Mouse (Mus musculus) G1E (cell line): ENCODE results near the gene Ceacam1. TPM values are rescaled to one million over a fixed set of nuclear protein-coding genes. Genes with fewer than 3 reads are reported as not detected.
"Not testable (repeated sequence)": the region's sequence is repeated elsewhere in the genome, so short reads cannot be mapped to it uniquely, and the experiment has no call there.

Experiments used
- ATAC-seq: 2 replicates; pipeline ENCODE4 v1.8.0; 2016; ENCODE audit warnings: mild to moderate bottlenecking; ENCODE audit not compliant: insufficient number of reproducible peaks, poor library complexity, low FRiP score, severe bottlenecking; ENCODE audit errors: extremely low read depth
- DNase-seq: peaks from one replicate; pipeline ENCODE4 v3.0.0; 2012; ENCODE audit warnings: low spot score
- H3K27me3 ChIP-seq: 2 replicates; pipeline ENCODE4 v1.6.1; 2012; ENCODE audit warnings: mild to moderate bottlenecking, low read length, inconsistent platforms; ENCODE audit not compliant: insufficient read depth
- H3K36me3 ChIP-seq: replicated peaks from 2 replicates; pipeline ENCODE3; 2012; ENCODE audit warnings: mild to moderate bottlenecking, inconsistent platforms
- H3K4me1 ChIP-seq: 2 replicates; pipeline ENCODE4 v1.6.1; 2012; ENCODE audit warnings: low read depth, low read length, inconsistent platforms, mixed read lengths; ENCODE audit not compliant: insufficient read depth
- H3K4me3 ChIP-seq: 2 replicates; pipeline ENCODE4 v1.5.1; 2012; ENCODE audit warnings: low read depth, mild to moderate bottlenecking, inconsistent platforms, low read length, moderate library complexity, mixed read lengths
- H3K9me3 ChIP-seq: replicated peaks from 2 replicates; pipeline ENCODE4 v1.6.1; 2012; ENCODE audit warnings: inconsistent platforms
- CTCF ChIP-seq: IDR thresholded peaks from 2 replicates; pipeline ENCODE4 v1.5.1; 2012; ENCODE audit warnings: low read depth, low read length, inconsistent platforms, mixed read lengths
- GATA1 ChIP-seq: IDR thresholded peaks from 2 replicates; pipeline ENCODE4 v1.6.1; 2012; ENCODE audit warnings: borderline replicate concordance, low read length, inconsistent platforms, mixed read lengths
- GATA2 ChIP-seq: IDR thresholded peaks from 2 replicates; pipeline ENCODE4 v1.6.1; 2012; ENCODE audit warnings: low read depth, low read length, inconsistent platforms, borderline replicate concordance
- POLR2AphosphoS5 ChIP-seq: IDR thresholded peaks from 2 replicates; pipeline ENCODE4 v1.6.1; 2012; ENCODE audit warnings: low read depth, low read length, inconsistent platforms; ENCODE audit not compliant: insufficient replicate concordance
- TAL1 ChIP-seq: conservative IDR thresholded peaks from 2 replicates; pipeline ENCODE4 v1.6.1; 2012; ENCODE audit warnings: low read depth, low read length, inconsistent platforms, mixed read lengths
- polyA plus RNA-seq: library from polyadenylated mRNA; stranded (reverse); fragments of >175 nt; gene quantifications from 2 replicates; pipeline ENCODE4 v1.2.3, GENCODE M21; 2012
- total RNA-seq, 2 experiments: library from RNA; stranded (forward) in 1 of 2; stranded (reverse) in 1 of 2; fragments of 200-1000 nt in 1 of 2; fragments of >200 nt in 1 of 2; fragmentation: Nextera tagmentation in 1 of 2; gene quantifications; 2 replicates each; pipeline ENCODE4 v1.2.3; 2014 to 2017

Ceacam1 gene
- total and polyA plus RNA-seq, 3 experiments = 0.66 TPM; not detected in 2

DNA sequence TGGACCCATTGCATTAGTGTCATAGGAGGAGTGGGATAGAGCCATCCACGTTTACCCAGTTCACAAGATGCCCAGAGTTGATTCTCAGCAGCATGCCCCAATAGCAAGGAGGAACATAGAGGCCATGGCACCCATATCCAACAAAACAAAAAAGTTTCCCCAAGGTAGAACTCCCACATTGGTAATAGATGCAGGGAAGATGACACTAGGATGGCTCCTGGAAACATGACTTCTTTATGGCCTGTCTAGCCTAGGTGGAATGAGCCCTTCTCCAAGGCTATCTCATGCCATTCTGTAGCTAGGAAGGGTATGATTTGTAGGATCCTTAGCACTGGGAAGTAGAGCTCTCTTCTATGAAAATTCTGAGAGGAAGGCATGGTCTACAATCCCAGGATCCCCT lies 12.4 kb downstream of the Ceacam1 start:
- DNase-seq (no peak), ATAC-seq (no peak)
- Histone ChIP-seq H3K4me1 (no peaks in the 10 kb centered on the region), H3K36me3 (no peaks in the 10 kb centered on the region), H3K4me3 (no peak overlapping the region), H3K27me3 (no peaks in the 10 kb centered on the region), H3K9me3 (no peaks in the 10 kb centered on the region)
- TF ChIP-seq GATA1 (no peak), CTCF (no peak), GATA2 (no peak), TAL1 (no peak), POLR2AphosphoS5 (no peak)

DNA sequence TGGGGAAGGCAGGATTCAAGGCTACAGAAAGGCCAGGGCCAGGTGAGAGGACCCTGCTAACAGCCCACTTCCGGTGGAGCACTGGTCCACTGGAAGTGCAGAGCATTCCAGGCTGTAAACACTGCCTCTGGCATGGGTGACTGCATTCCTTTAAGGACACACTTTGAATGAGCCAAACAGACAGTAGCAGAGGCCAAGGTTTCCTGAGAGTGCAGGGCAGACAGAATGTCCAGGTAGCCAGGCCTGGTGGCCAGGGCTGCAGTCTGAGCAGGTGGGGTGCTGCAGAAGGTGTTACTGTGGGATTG lies 15.4 kb downstream of the Ceacam1 start:
- not testable (repeated sequence) for H3K9me3 ChIP-seq, H3K36me3 ChIP-seq, H3K27me3 ChIP-seq, H3K4me3 ChIP-seq, H3K4me1 ChIP-seq, ATAC-seq, DNase-seq

DNA sequence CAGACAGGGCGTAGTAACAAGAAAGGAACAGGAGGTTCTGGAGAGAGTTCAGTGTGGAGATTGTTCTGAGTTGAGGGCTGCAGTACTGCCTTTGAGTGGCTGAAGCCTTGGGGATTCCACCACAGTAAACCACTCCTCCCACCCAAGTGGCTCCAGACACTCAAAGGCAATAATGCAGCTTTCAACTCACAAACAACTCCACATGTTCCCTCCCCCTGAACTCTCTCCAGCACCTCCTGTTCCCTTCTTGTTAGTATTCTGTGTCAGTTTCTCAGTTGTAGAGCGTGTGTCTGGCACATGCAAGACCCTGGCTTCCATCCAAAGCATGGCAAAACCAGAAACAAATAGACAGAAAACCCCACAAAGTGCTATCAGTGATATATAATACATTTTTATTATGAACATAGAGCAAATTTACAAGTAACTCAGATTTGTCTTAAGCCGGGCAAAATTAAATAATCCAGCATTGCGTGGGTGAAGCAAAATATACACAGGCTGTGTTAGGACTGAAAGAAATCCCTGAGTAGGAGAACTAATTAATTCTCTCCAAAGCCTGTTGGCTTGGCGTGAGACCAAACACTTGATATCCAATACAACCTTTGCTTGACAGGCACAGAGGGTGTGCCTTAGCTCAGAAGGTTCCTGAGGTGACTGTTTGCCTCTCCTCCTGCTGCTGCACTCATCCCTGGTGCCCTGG lies 15.9 kb downstream of the Ceacam1 start:
- H3K27me3 ChIP-seq, ATAC-seq, H3K9me3 ChIP-seq, H3K4me1 ChIP-seq, H3K36me3 ChIP-seq, DNase-seq, H3K4me3 ChIP-seq: not testable (repeated sequence)

DNA sequence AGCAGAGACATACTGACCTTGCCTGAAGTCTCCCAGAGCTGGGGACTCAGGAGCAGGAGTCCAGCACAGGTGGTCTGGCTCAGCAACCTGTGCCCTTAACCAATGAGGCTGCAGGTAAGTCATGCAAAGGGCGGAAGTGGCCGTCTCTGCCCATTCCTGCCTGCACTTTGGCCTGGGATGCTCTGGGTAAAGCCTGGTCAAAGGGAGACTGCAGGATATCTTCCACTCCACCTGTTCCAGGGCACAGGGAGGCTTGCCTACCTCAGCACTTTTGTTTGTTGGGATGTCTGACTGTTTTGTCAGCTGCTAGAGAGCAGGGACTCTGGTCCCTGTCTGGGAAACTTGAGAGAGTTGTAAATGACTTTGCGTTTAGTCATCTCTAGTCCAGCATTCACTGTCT lies 25.3 kb downstream of the Ceacam1 start:
- ATAC-seq (no peak), DNase-seq (no peak)
- no peak for TF ChIP-seq GATA1
- Histone ChIP-seq H3K4me1 (no peaks in the 10 kb centered on the region), H3K4me3 (no peak overlapping the region), H3K27me3 (peaks cover 10% of the 10 kb centered on the region; the same call in 1 of the 2 replicates), H3K36me3 (no peaks in the 10 kb centered on the region), H3K9me3 (no peaks in the 10 kb centered on the region)

DNA sequence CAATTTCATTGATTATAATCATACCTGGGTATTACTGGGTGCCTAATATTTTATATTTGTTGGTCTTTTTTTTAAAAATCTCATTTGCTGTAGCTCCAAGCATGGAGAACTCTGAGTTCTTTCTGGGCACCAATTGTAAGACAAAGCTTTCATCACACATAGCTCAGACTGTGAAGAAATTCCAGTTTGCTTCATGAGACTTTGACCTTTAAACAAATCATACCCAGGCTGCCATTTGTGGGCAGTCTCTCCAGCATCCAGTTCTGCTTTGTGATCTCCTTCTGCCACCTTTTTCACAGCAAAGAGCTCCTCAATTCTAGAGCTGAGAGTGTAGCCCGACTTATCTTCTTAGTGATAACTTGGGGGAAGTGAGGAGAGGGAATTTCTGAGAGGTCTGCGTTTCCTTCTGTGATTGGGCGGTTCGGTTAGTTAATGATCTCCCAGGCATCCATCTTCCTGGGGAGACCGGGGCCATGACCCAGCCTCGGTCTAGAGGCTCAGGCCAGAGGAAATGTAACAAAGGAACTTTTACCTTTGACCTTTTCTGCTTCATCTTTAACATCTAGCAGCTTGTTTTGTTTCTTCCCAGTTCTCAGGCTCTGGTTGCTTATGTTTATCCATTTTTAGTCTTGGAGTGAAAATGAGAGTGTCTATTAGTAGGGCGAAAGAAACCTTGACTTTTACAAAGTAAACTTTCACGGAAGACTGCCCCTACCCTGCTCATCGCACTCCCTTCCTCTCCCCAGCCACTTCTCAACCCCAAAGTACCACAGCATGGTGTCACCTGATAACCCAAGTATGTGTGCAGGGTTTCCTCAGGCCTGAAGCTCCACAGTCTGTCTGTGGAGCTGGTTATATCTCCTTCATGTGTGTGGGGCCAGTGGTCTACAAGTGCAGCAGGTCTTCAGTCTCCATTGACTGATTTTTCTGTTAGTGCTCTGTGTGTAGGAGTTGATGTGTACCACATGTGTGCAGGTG lies 27.2 kb downstream of the Ceacam1 start:
- Histone ChIP-seq H3K4me1 (no peaks in the 10 kb centered on the region), H3K4me3 (no peak overlapping the region), H3K27me3 (peaks cover 10% of the 10 kb centered on the region; the same call in 1 of the 2 replicates), H3K9me3 (no peaks in the 10 kb centered on the region), H3K36me3 (no peaks in the 10 kb centered on the region)
- no peak for DNase-seq
- TF ChIP-seq TAL1 = no peak
- TF ChIP-seq POLR2AphosphoS5 = no peak
- no peak for TF ChIP-seq GATA2
- ATAC-seq = no peak

DNA sequence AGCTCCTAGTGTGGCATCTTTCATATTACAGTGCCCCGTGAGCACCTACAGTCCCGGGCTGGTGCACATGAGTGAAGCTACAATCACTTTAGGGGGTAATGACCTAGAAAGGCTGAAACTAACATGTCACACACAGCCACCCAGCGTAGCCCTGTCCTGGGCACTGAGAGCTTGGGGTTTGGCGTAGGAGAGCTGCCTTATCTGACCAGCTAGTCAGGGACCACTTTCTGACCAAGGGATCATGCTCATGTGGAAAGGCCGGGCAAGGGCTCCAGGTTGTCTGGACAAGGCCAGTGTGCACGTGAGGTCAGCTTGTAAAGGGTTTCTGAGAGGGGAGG lies 36.6 kb downstream of the Ceacam1 start:
- Histone ChIP-seq H3K9me3 (no peaks in the 10 kb centered on the region), H3K27me3 (no peaks in the 10 kb centered on the region; the same call in 1 of the 2 replicates), H3K4me1 (no peaks in the 10 kb centered on the region), H3K36me3 (no peaks in the 10 kb centered on the region), H3K4me3 (no peak overlapping the region)
- TF ChIP-seq TAL1 = no peak
- no peak for TF ChIP-seq CTCF
- TF ChIP-seq POLR2AphosphoS5 = no peak
- TF ChIP-seq GATA1 = no peak
- TF ChIP-seq GATA2 = no peak
- ATAC-seq (no peak), DNase-seq (no peak)
